Mouse (Mus musculus) heart, postnatal 36 days (tissue): ENCODE data around the gene Hoxc5. TPM values are rescaled to one million over a fixed set of nuclear protein-coding genes. Genes with fewer than 3 reads are reported as not detected.

Experiments used
- DNase-seq, 2 experiments: peaks; one replicate each; pipeline ENCODE4 v3.0.0; 2021 to 2022
- intact Hi-C: fragments of 180-260 bp; cut with DNase I; formaldehyde crosslinking; loops from one replicate; pipeline ENCODE4 v1.15.1; 2025
- total RNA-seq, 2 experiments: library from RNA; stranded (reverse); gene quantifications; 2 replicates each; pipeline ENCODE4 v1.2.3; 2021

The Hoxc5 gene
- total RNA-seq, 2 experiments from 2014 or later, result not detected

DNA sequence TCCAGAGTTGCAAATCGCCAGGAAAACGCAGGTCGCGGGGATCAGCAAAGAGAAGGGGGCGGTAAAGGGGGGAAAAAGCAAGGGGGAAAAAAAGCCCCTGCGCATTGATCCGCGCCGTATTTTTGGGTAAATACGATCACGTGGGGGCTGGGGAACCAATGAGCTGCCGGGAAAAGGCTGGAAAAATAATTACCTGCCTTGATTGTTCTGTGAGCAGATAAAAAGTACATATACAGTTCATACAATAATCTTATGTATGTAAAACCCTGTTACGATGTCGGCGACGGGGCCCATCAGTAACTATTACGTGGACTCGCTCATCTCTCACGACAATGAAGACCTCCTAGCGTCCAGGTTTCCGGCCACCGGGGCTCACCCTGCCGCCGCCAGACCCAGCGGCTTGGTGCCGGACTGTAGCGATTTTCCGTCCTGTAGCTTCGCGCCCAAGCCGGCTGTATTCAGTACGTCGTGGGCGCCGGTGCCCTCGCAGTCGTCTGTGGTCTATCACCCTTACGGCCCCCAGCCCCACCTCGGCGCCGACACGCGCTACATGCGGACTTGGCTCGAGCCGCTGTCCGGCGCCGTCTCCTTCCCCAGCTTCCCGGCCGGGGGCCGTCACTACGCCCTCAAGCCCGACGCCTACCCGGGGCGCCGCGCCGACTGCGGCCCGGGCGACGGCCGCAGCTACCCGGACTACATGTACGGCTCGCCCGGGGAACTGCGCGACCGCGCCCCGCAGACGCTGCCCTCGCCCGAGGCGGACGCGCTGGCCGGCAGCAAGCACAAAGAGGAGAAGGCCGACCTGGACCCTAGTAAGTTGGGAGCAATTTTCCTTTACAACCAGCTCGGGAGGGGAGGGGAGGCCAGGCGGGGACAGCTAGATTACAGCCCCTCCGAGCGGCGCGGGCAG, 14.4 kb downstream of the Hoxc5 start:
- no peak for DNase-seq
- intact Hi-C loops, result no loop called here

DNA sequence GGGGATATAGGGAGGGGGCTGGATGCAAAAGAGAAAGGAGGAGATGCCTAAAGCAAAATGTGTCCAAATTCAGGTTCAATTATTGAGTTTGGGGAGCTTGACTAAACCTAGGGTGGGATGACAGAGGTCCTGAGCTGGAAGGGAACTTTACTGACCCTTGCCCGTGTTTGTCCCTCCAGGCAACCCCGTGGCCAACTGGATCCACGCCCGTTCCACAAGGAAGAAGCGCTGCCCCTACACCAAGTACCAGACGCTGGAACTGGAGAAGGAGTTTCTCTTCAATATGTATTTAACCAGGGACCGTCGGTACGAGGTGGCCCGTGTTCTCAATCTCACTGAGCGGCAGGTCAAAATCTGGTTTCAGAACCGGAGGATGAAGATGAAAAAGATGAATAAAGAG, 16.5 kb downstream of the Hoxc5 start:
- intact Hi-C loops, result no loop called here
- DNase-seq, result no peak

DNA sequence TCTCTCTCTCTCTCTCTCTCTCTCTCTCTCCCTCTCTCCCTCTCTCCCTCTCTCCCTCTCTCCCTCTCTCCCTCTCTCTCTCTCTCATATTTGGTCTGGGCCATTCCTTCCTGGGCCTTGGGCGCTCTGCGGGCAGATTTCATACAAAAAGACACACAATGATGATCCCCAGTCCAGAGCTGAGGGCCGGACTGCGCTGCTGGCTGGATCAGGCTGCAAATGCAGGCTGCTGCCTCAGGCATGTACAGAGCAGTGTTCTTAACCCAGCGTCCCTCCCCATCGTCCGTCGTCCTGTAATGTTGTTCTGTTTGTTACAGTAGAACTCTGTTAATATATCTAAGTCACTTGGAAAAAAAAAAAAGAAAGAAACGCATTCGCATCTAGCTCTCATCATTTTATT, 17.3 kb downstream of the Hoxc5 start:
- intact Hi-C loops, result no loop called here
- DNase-seq, result no peak

DNA sequence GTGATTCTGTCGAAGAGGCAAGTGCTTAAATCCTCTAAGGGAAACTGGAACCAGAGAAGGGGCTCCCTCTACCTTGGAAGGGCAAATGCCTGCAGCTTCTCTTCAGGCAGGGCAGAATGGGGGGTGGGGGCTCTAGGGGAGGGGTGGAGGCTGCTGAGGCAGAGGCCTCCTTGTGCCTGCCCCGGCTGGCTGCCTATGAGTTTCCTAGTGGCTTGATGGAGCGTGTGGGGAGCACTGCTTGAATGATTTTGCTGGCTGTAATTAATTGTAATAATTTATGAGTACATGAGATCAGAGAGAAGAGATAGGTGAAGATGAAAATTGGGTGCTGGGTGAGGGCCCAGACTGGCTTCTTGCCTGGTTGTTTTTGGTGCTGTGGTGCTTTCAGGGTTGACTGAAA, 17.7 kb downstream of the Hoxc5 start:
- intact Hi-C loops, result loop anchor here (5.0 kb wide), 2 partner anchors 223 to 332 kb away; no protein-coding TSS in a partner anchor
- DNase-seq, result no peak

DNA sequence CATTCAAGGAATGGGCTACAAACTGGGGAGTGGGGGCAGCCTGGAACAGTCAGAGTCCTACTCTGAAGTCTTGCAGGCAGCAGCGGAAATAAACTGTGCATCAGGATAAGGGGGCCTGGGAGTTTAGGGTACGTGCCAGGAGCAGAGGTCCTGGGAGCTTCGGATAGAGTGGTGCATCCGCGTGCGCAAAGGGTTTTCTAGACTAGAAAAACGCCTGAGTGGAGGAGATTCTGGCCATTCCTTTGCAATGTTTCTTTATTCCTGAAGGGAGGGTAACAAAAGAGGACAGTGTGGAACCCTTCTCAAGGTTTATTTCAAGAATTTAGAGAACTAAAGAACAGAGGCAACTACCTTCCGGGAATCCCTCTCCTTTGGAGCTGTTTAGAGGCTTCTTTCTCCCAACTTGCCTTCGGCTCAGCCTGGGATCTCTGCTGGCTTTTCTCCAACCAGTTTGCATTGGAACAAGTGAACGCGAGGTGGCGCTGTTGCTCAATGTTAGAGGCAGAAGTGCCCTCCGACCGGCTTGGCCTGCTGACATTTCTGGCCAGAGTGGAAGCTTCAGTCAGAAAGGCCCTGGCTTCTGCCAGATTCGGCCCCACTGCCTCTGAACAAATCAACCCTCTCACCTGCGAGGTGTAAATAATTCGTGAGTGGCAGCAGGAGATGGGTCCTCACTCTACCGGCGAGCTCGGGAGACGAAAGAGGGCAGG, 20.0 kb downstream of the Hoxc5 start:
- DNase-seq, result peak; percentile 92 to 96
- intact Hi-C loops, result loop anchor here (1.0 to 5.0 kb wide), 4 partner anchors 144 to 330 kb away; no protein-coding TSS in a partner anchor

DNA sequence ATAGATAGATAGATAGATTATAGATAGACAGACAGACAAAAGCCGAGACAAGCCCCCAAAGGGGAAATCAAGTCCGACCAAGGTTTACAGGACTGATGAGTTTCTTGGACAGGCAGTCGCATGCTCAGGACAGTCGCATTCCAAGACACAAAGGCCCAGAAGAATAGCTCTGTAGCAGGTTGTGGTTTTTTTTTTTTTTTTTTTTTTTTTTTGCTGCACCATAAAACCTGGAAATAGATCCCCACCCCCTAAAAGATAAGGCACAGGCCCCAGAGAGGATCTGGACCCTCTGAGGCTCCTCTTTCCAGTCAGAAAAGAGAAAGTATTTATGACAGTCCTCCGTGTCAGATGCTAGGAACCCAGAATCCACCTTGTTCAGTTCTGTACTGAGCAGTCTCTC, 20.8 kb downstream of the Hoxc5 start:
- intact Hi-C loops, result loop anchor here (5.0 kb wide), 2 partner anchors 226 to 329 kb away; no protein-coding TSS in a partner anchor
- DNase-seq, result no peak

DNA sequence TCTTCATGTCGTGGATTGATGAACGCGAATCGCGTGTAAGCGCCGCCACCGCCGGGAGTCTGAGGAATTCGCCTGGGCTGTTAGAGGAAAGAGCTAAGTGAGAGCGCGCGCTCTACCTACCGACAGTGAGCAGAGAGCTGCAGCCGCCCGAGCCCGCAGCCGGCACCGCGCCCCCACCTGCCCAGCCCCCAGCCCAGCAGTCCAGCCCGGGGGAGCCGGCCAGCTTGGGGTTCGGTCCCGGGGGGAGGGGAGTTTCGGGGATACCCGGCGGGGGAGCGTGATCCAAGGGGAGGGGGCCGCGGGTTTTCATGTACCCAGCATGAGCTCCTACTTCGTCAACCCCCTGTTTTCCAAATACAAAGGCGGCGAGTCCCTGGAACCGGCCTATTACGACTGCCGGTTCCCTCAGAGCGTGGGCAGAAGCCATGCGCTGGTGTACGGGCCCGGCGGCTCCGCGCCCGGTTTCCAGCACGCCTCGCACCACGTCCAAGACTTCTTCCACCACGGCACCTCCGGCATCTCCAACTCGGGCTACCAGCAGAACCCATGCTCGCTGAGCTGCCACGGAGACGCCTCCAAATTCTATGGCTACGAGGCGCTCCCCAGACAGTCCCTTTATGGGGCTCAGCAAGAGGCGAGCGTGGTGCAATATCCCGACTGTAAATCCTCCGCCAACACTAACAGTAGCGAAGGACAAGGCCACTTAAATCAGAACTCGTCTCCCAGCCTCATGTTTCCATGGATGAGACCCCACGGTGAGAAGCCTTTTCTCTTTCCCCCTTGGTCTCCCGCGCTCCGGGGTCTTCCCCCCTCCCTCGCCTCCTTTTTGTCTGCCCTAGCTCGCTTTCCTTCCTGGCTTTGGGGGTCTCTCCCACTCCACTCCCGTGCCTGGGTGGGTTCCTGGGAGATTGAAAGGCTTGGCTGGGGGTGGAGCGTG, 23.5 kb downstream of the Hoxc5 start, which contains the start of gene Hoxc8:
Hoxc8 (plus strand) TSS at position 147 of the 937 bp plus-strand sequence.
- intact Hi-C loops, result no loop called here
- DNase-seq, result no peak

DNA sequence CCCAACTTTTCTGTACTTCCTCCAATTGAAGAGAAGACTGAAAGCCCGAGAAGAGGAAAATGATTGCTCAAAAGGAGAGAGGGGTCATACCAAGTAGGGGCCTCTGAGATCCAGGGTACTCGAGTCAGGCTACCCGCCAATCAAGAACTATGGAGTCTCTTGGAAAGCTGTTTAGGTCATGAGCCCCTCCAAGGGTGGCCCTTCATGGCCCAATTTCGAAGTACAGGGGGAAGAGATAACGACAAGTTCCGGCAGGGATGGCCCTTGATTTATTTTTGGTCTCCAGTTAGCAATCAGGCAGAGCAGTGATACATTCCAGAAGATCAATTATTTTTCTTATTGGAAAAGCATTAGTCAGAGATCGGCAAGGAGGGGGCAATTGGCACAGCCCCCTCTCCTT, 24.5 kb downstream of the Hoxc5 start:
- intact Hi-C loops, result no loop called here
- no peak for DNase-seq

DNA sequence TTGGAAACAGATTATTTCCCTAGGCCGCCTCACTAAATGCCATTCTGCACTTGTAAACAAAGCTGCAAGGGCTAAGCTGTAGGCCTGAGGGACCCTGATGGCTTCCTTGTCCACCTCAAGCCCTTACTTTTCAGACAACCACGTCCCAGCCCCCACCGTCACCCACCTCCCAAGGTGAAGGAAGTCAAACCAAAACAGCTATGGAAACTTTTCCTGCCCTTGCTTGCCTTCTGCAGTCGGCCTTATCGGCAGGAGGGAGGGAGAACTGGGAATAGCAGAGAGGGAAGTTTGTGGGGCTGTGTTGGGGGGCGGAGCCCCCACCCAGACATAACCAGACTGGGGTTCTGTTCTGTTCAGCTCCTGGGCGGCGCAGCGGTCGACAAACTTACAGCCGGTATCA, 25.0 kb downstream of the Hoxc5 start:
- DNase-seq, result no peak
- intact Hi-C loops, result no loop called here

DNA sequence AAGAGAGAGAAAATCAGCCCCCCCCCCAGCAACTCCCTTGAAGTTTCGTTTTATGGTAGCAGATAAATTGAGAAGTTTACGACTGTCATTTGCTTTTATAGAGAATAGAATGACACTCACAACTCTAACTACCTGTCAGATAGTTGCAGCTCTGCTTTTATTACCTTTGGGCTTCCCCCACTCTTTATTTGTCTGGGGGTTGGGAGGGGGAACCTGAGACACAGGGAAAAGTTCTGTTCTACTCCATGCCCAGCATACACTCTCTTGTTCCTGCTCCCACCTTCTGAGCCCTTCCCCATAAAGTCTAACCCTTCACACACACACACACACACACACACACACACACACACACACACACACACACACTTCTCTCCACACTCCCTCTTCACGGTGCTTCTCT, 25.6 kb downstream of the Hoxc5 start:
- intact Hi-C loops, result no loop called here

DNA sequence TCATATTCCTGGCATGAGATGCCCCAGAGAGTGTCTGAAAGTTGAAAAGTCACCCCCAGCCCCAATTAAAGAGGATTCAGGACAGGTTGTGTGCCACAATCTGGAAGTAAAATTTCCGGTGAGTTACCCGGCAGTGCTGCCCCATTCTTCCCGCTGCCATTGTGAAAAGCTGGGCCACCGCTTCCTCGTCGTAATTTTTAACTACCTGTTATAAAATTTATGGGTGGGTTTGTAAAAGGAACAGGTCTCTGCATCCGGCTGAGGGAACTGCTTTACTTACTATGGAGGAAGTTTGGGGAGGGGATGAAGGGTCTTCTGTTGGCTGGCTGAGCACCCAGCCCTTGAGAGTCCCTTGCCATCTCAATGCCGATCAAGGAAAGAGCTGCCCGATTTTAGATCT, 29.3 kb downstream of the Hoxc5 start:
- no peak for DNase-seq
- intact Hi-C loops, result no loop called here

More for the DNA sequence above, 25.6 kb downstream of the Hoxc5 start:
- DNase-seq, result no peak

DNA sequence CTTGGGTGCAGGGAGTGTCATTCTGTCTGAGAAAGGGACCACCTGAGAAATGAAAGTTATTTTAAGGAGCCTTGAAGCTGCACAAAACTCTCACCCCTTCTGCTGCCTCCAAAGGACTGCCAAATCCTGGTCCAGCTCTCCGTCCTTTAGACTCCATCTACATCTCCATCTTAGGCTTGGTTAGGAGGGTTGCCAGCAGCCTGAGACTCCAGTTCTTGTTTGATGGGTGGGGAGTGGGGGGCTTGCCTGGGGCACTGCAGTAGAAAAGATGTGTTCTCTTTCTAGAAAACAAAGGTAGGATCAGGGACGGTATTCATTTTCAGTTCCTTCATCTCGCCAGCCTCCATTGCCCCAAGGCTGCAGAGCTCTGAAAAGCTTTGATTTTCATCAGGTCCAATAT, 30.2 kb downstream of the Hoxc5 start:
- DNase-seq, result no peak
- intact Hi-C loops, result no loop called here

DNA sequence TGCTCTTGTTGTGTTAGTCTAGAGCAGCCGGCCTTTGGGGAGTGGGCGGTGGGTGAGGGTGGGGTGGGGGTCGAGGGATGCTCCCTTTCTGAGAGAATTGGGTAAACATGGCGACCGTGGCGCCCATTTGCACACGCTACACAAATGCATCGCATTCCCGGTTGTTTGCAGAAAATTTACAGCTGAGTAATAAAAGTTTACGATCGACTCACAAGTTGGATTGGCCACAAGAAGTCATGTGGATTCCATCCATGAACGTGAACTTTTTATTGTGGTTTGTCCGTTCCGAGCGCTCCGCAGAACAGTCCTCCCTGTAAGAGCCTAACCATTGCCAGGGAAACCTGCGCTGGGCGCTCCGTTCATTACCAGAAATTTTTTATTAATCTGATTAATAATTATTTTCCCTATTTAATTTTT, 30.7 kb downstream of the Hoxc5 start, which contains the start of gene Hoxc6:
Hoxc6 (plus strand) TSS at position 319 of the 417 bp plus-strand sequence.
- intact Hi-C loops, result no loop called here
- DNase-seq, result no peak

DNA sequence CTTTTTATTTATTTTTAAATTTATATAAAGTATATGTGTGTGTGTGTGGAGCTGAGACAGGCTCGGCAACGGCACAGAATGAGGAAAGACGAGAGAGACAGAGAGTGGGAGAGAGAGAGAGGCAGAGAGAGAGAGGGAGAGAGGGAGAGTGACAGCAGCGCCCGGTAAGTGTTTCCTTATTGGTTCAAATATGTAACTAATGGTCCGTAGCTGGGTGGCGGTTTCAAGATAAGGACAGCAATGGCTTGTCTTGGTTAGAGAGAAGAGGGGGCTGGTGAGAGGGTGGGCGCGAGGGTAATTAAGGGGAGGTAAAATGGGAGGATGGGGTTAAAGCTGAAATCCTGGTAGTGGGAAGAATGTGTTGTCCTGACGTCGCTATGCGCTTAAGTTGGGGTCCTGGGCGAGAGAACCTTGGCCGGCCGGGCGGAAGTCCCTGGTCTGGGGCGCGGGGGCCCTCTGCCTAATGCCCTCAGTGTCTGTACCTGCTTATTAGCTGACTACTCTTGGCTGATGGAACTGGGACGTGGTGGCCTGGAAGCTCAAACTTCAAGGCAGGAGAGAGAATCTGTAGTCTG, 31.5 kb downstream of the Hoxc5 start:
- DNase-seq, result no peak

DNA sequence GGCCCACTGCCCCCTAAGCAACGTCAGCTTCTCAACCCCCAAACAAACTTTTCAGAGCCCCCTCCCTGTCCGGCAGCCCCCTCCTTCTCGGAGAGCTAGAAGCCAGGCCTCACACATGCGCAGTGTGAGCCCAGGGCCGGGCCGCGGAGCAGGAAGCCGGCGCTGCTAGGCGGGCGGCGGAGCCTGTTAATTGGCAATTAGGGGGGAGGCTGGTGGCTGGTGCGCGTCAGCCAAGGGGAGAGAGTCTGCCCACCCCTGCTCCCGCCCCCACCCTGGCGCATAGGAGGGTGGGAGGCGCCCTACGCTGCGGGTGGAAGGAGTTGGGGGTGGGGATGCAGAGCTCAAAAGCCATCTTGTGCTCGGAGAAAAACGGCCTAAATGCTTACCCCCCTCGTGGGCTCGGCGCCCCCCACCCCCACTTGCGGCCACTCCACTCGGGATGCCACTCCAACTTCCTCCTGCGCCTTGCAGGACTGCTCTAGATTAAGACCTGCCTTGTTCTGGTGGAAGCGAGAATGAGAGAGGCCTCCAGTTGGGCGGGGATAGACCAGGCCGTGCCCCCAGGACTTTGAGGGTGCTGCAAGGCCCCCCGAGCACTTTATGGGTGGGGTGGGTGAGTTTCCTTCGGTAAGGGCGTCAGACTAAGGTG, 32.1 kb downstream of the Hoxc5 start:
- peak; percentile 56 to 67 for DNase-seq
- intact Hi-C loops, result no loop called here

More for the DNA sequence above, 31.5 kb downstream of the Hoxc5 start:
- intact Hi-C loops, result no loop called here

DNA sequence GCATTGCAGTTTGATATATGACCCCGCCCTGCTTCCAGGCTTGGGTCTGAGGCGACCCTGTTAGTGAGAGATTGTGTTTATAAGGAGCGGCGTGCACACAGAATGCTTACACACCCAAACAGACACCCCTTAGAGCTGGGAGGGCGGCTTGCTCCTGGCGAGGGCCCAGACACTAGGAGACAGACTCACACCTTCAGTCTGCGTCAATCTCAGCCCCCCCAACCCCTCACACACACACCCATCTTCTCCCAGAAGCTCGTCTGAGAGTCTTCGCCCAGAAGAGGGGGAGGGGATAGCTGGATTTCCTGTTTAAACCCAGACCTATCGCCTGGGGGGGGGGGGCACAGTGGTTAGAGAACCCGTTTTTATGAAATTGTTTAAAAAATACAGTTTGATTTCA, 32.7 kb downstream of the Hoxc5 start:
- intact Hi-C loops, result no loop called here
- DNase-seq, result no peak

DNA sequence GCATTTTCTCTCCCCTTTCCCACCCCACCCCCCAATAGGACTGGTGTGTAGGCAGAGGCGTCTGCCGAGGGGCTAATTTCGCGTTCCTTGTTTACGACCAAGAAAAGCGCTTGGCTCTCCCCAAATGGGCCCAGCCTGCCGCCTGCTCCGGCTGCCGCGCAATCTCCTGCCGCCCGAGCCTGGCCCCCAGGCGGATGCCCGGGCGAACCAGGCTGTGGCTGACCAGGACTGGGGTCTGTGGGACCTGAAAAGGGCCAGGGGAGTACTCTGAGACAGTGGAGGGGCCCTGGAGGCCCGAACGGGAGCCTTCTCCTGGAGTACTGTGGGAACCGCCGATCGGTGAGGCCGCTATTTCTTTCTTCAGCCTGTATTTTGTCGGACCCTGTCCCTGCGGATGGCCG, 33.3 kb downstream of the Hoxc5 start:
- intact Hi-C loops, result no loop called here

DNA sequence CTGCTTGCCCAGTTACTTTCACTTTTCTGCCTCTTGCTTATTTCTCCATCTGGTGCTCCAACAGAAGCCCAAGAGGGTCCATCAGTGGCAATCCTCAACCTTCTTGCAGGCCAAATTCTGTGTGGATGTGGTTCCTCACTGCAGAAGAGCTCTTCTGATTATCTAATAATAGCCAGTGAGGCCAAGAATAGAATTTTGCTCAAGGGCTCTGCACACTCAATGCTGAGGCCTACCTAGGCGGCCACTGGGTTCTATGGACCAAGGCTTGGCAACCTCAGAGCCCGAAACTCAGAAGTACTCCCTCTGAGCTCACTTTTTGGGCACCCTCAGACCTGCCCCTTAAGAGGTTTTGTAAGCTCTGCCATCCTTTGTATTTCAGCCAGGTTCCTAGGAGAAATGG, 34.1 kb downstream of the Hoxc5 start:
- intact Hi-C loops, result no loop called here
- DNase-seq, result no peak

More for the DNA sequence above, 33.3 kb downstream of the Hoxc5 start:
- DNase-seq, result no peak

DNA sequence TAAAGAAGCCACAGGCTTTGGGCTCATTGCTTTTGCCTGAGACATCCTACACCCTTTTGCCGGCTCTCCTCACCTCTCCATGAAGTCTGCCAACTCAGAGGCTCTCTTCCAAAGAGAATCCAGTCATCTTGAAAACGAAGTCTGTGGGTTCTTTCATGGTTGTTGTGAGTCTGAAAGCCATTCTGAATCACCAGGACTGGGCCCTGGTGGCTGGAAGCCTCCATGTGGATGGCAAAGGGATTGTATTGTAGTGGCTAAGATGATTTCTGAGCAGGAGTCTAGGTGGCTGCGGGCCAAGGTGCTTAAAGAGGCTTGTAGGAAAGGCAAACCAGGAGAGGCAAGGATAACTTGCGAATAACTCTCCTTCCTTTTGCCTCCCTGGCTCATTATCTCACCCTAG, 34.9 kb downstream of the Hoxc5 start:
- intact Hi-C loops, result no loop called here
- DNase-seq, result no peak
